Mouse (Mus musculus) midbrain, embryonic 10.5 days (tissue): ENCODE results near the gene Runx1. TPM values are rescaled to one million over a fixed set of nuclear protein-coding genes. Genes with fewer than 3 reads are reported as not detected.

Source experiments
- DNase-seq: peaks from one replicate; pipeline ENCODE4 v3.0.0-alpha.2; 2017; ENCODE audit warnings: low spot score
- H3K27ac ChIP-seq: fragments of 300-500 bp; sonication (generic); replicated peaks from 2 replicates; pipeline ENCODE4 v1.5.1; 2016; ENCODE audit warnings: mild to moderate bottlenecking
- H3K27me3 ChIP-seq: fragments of 300-500 bp; sonication (generic); 2 replicates; pipeline ENCODE4 v1.6.1; 2016; ENCODE audit warnings: low read depth, mild to moderate bottlenecking; ENCODE audit not compliant: poor library complexity, severe bottlenecking
- H3K36me3 ChIP-seq: fragments of 300-500 bp; sonication (generic); 2 replicates; pipeline ENCODE4 v1.6.1; 2016; ENCODE audit warnings: mild to moderate bottlenecking, moderate library complexity
- H3K4me1 ChIP-seq: fragments of 300-500 bp; sonication (generic); 2 replicates; pipeline ENCODE4 v1.6.1; 2016
- H3K4me3 ChIP-seq: fragments of 300-500 bp; sonication (generic); 2 replicates; pipeline ENCODE4 v1.5.1; 2016; ENCODE audit warnings: mild to moderate bottlenecking, moderate library complexity
- H3K9me3 ChIP-seq: fragments of 300-500 bp; sonication (generic); replicated peaks from 2 replicates; pipeline ENCODE4 v1.6.1; 2016; ENCODE audit warnings: mild to moderate bottlenecking
- WGBS: fragments of 180-500 bp; shearing (Covaris S2); methylation state at CpG from one replicate; pipeline ENCODE4 v1.1.7; 2016; 5-methylcytosine and 5-hydroxymethylcytosine counted together
- polyA plus RNA-seq: library from polyadenylated mRNA; unstranded; fragments of >200 nt; fragmentation: Nextera tagmentation; extraction: Ambion mirVana; gene quantifications from 2 replicates; pipeline ENCODE4 v1.2.1, GENCODE M21; 2016

Runx1 gene
- polyA plus RNA-seq, 1 experiment from 2014 or later, result 1.0 TPM

GRCm38 (mm10) chr16:92824003-92824722 lies 1.8 kb downstream of the Runx1 start:
- Histone ChIP-seq H3K27ac (no peak overlapping the region), H3K27me3 (0 out of 2 replicates have a peak, but pooled peaks cover 5% of the 10 kb centered on the region), H3K36me3 (no peaks in the 10 kb centered on the region), H3K9me3 (no peaks in the 10 kb centered on the region), H3K4me1 (peaks cover 36% of the 10 kb centered on the region), H3K4me3 (no peak overlapping the region)
- 84% methylated on average over 6 of the region's 6 CpGs for WGBS
- DNase-seq, result no peak

- WGBS, result 59% methylated on average over 5 of the region's 5 CpGs
These were observed 2.5 kb downstream of the Runx1 start for GRCm38 (mm10) chr16:92823381-92823862.

GRCm38 (mm10) chr16:92822676-92823075 lies 3.3 kb downstream of the Runx1 start:
- Histone ChIP-seq H3K4me1 (peaks cover 23% of the 10 kb centered on the region), H3K27ac (no peak overlapping the region), H3K9me3 (no peaks in the 10 kb centered on the region), H3K27me3 (no peaks in the 10 kb centered on the region; the same call in none of the 2 replicates), H3K4me3 (no peak overlapping the region), H3K36me3 (no peaks in the 10 kb centered on the region)
- WGBS, result 92% methylated on average over 12 of the region's 12 CpGs
- no peak for DNase-seq

More at GRCm38 (mm10) chr16:92823381-92823862, 2.5 kb downstream of the Runx1 start:
- Histone ChIP-seq H3K27ac (no peak overlapping the region), H3K4me1 (peaks cover 31% of the 10 kb centered on the region), H3K27me3 (peaks cover 5% of the 10 kb centered on the region), H3K9me3 (no peaks in the 10 kb centered on the region), H3K36me3 (no peaks in the 10 kb centered on the region), H3K4me3 (no peak overlapping the region)
- no peak for DNase-seq

- H3K27ac ChIP-seq, result no peak overlapping the region
These were observed 3.9 kb downstream of the Runx1 start for GRCm38 (mm10) chr16:92821938-92822629.

GRCm38 (mm10) chr16:92821596-92821937 lies 4.4 kb downstream of the Runx1 start:
- no peaks in the 10 kb centered on the region; the same call in none of the 2 replicates for H3K27me3 ChIP-seq
- no peaks in the 10 kb centered on the region for H3K36me3 ChIP-seq
- no peak for DNase-seq
- H3K4me3 ChIP-seq, result no peak overlapping the region
- WGBS, result 86% methylated on average over 5 of the region's 5 CpGs
- H3K27ac ChIP-seq, result no peak overlapping the region
- H3K9me3 ChIP-seq, result no peaks in the 10 kb centered on the region
- peaks cover 13% of the 10 kb centered on the region for H3K4me1 ChIP-seq

More at GRCm38 (mm10) chr16:92821938-92822629, 3.9 kb downstream of the Runx1 start:
- no peak overlapping the region for H3K4me3 ChIP-seq
- no peaks in the 10 kb centered on the region; the same call in none of the 2 replicates for H3K27me3 ChIP-seq
- no peaks in the 10 kb centered on the region for H3K9me3 ChIP-seq
- DNase-seq, result no peak
- H3K4me1 ChIP-seq, result peaks cover 17% of the 10 kb centered on the region
- H3K36me3 ChIP-seq, result no peaks in the 10 kb centered on the region
- 68% methylated on average over 14 of the region's 14 CpGs for WGBS

- Histone ChIP-seq H3K36me3 (no peaks in the 10 kb centered on the region), H3K4me3 (no peak overlapping the region), H3K4me1 (peaks cover 13% of the 10 kb centered on the region), H3K27me3 (no peaks in the 10 kb centered on the region; the same call in none of the 2 replicates), H3K9me3 (no peaks in the 10 kb centered on the region), H3K27ac (no peak overlapping the region)
- DNase-seq, result no peak
- 92% methylated on average over 6 of the region's 6 CpGs for WGBS
These were observed 5.5 kb downstream of the Runx1 start for GRCm38 (mm10) chr16:92820451-92820850.

GRCm38 (mm10) chr16:92818480-92819269 lies 7.3 kb downstream of the Runx1 start:
- 85% methylated on average over 8 of the region's 8 CpGs for WGBS
- DNase-seq, result no peak
- H3K36me3 ChIP-seq, result no peaks in the 10 kb centered on the region
- H3K4me1 ChIP-seq, result peaks cover 13% of the 10 kb centered on the region
- H3K27ac ChIP-seq, result no peak overlapping the region
- no peaks in the 10 kb centered on the region; the same call in none of the 2 replicates for H3K27me3 ChIP-seq
- H3K4me3 ChIP-seq, result no peak overlapping the region
- no peaks in the 10 kb centered on the region for H3K9me3 ChIP-seq

GRCm38 (mm10) chr16:92816092-92816491 lies 9.9 kb downstream of the Runx1 start:
- WGBS, result 86% methylated on average over 7 of the region's 7 CpGs
- Histone ChIP-seq H3K4me3 (no peak overlapping the region), H3K27me3 (no peaks in the 10 kb centered on the region; the same call in none of the 2 replicates), H3K9me3 (no peaks in the 10 kb centered on the region), H3K36me3 (no peaks in the 10 kb centered on the region), H3K4me1 (0 out of 2 replicates have a peak, but pooled peaks cover 5% of the 10 kb centered on the region), H3K27ac (no peak overlapping the region)
- DNase-seq, result no peak

- WGBS, result 73% methylated on average over 2 of the region's 2 CpGs
- 0 out of 2 replicates have a peak, but pooled peaks cover 5% of the 10 kb centered on the region for H3K4me1 ChIP-seq
- H3K9me3 ChIP-seq, result no peaks in the 10 kb centered on the region
- no peak overlapping the region for H3K4me3 ChIP-seq
- no peaks in the 10 kb centered on the region; the same call in none of the 2 replicates for H3K27me3 ChIP-seq
- DNase-seq, result no peak
- no peaks in the 10 kb centered on the region for H3K36me3 ChIP-seq
- H3K27ac ChIP-seq, result no peak overlapping the region
These were observed 10.8 kb downstream of the Runx1 start for GRCm38 (mm10) chr16:92815195-92815527.

- Histone ChIP-seq H3K27me3 (no peaks in the 10 kb centered on the region; the same call in none of the 2 replicates), H3K4me1 (0 out of 2 replicates have a peak, but pooled peaks cover 5% of the 10 kb centered on the region), H3K4me3 (no peak overlapping the region), H3K27ac (no peak overlapping the region), H3K9me3 (no peaks in the 10 kb centered on the region), H3K36me3 (no peaks in the 10 kb centered on the region)
- WGBS, result 80% methylated on average over 5 of the region's 5 CpGs
- DNase-seq, result no peak
These were observed 11.4 kb downstream of the Runx1 start for GRCm38 (mm10) chr16:92814366-92815194.

GRCm38 (mm10) chr16:92812405-92812804 lies 13.5 kb downstream of the Runx1 start:
- Histone ChIP-seq H3K27ac (no peak overlapping the region), H3K27me3 (no peaks in the 10 kb centered on the region), H3K4me3 (no peak overlapping the region), H3K36me3 (no peaks in the 10 kb centered on the region), H3K9me3 (no peaks in the 10 kb centered on the region), H3K4me1 (0 out of 2 replicates have a peak, but pooled peaks cover 5% of the 10 kb centered on the region)
- no peak for DNase-seq
- WGBS, result 63% methylated on average over 3 of the region's 3 CpGs
